Mouse (Mus musculus): ENCODE measurements around the gene Mb21d2. TPM values are rescaled to one million over a fixed set of nuclear protein-coding genes. Genes with fewer than 3 reads are reported as not detected.

Gene Mb21d2
- polyA plus RNA-seq, 1 experiment = 7.6 TPM

DNA sequence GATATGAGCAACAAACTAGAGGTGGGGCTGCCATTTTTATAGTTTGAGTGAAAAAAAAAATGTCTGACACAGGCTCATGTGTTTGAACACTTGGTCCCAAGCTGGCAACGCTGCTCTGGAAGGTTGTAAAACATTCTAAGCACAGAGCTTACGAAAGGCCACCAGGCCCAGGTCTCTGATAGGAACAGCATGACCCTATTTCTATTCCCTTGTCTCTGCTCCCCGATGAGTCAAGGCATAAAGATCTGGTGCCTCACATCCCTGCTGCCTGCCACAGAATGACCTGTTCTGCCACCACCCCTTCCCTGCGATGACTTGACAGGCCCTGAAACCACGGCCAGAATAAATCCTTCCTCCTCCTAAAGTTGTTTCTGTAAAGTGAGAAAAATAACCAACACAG, 59.0 kb downstream of the Mb21d2 start:
- TF ChIP-seq POLR2A (IDR thresholded peaks at IDR 0.05; ENCODE audit: low read depth, low read length) (no peak), CTCF (IDR thresholded peaks at IDR 0.05; ENCODE audit: borderline replicate concordance, insufficient read depth, low read length) (no peak)
- H3K4me1 ChIP-seq (ENCODE audit: control insufficient read depth, insufficient read depth, low read length) = peaks cover 9% of the 10 kb centered on the region; the same call in 1 of the 2 replicates
- no peak overlapping the region for H3K4me3 ChIP-seq (ENCODE audit: insufficient read depth, low read length)
- H3K27ac ChIP-seq (ENCODE audit: insufficient read depth, low read length) = peak overlapping the region; percentile 67; the same call in 1 of the 2 replicates

DNA sequence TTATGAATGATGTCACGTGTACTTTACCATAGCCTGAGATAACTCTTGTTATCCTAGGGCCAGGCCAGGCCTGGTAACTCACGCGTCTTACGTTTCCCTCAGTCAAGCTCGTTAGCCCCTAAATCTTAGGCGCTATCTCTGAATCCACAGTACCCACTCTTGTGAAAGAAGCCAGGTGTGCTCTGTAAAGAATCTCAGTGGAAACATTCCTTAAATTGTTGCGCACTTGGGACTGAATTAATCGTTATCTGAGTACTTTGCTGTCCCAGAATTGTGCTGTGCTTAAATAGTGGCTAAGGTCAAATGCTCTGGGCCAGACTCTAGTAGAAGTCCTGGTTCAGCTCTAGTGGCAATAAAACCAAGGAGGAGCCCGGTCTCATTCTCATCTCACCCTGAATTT, 60.6 kb downstream of the Mb21d2 start:
- TF ChIP-seq CTCF (IDR thresholded peaks at IDR 0.05; ENCODE audit: borderline replicate concordance, insufficient read depth, low read length) = no peak
- TF ChIP-seq POLR2A (IDR thresholded peaks at IDR 0.05; ENCODE audit: low read depth, low read length) = no peak
- Histone ChIP-seq H3K27ac (ENCODE audit: insufficient read depth, low read length) (no peak overlapping the region), H3K4me3 (ENCODE audit: insufficient read depth, low read length) (no peak overlapping the region), H3K4me1 (ENCODE audit: control insufficient read depth, insufficient read depth, low read length) (peaks cover 9% of the 10 kb centered on the region; the same call in 1 of the 2 replicates)

DNA sequence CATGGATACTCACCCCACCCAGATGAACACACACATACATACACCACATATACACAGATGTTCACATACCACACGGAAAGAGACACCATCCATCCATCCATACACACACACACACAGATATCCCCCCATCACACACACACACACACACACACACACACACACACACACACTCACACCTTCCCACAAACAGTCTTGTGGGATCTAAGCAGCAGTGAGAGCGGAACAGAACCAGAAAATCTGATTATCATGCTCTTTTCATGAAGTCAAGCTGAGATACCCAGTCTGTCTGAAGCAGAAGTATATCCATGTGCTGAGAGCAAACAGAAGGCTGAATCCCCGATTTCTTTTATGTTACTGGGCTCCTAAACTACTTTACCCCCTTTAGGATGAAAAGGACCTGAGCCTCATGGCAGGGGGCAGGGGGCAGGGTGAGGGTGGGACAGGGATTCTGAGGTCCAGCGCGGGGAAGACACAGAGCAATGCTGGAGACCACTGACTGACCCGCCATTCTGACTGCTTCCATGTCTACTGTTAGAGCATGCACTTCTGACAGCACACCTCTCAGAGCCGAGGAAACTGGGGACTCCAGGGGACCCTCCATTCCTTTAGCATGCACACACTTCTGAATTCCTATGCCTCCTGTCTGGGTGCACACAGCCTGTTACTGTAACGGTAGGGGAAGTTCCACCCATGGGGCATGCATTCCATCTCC, 62.7 kb downstream of the Mb21d2 start:
- Histone ChIP-seq H3K4me1 (ENCODE audit: control insufficient read depth, insufficient read depth, low read length) (peaks cover 14% of the 10 kb centered on the region; the same call in 1 of the 2 replicates), H3K4me3 (ENCODE audit: insufficient read depth, low read length) (no peak overlapping the region), H3K27ac (ENCODE audit: insufficient read depth, low read length) (no peak overlapping the region)
- no peak for TF ChIP-seq CTCF (IDR thresholded peaks at IDR 0.05; ENCODE audit: borderline replicate concordance, insufficient read depth, low read length)
- no peak for TF ChIP-seq POLR2A (IDR thresholded peaks at IDR 0.05; ENCODE audit: low read depth, low read length)

DNA sequence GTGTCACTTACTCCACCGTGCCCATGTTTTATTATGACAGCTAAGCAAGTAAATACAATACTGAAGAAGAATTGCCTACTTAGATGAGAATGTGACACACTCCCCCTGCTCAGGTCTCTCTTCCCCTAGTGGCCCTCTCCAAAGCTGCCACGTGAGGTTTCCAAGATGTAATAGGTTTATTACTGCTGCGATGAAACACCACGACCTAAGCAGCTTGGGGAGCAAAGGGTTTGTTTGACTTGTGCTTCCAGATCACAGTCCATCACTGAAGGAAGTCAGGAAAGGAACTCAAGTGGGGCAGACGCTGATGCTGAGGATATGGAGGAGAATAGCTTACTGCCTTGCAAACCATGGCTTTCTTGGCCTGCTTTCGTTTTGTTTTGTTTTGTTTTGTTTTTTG, 65.9 kb downstream of the Mb21d2 start:
- TF ChIP-seq CTCF (IDR thresholded peaks at IDR 0.05; ENCODE audit: borderline replicate concordance, insufficient read depth, low read length) (no peak), POLR2A (IDR thresholded peaks at IDR 0.05; ENCODE audit: low read depth, low read length) (no peak)
- Histone ChIP-seq H3K4me1 (ENCODE audit: control insufficient read depth, insufficient read depth, low read length) (peaks cover 5% of the 10 kb centered on the region), H3K4me3 (ENCODE audit: insufficient read depth, low read length) (no peak overlapping the region), H3K27ac (ENCODE audit: insufficient read depth, low read length) (no peak overlapping the region)

DNA sequence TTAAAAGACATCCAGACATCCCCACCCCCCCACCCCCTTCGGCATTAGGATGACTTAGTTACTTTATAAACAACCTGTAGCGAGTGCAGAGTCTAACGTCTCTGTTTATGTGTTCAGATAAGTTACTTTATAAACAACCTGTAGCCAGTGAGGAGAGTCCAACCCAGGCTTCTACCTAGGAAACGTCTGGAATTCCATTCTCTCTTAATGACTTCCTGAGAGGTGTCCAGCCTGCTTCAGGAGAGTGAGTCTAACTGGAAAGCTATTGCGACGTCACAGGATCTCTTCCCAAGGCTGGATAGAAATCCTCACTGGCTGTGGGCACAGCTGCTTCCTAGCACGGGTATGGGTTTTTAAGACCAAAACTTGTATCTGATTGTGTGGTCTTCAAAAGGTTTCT, 67.4 kb downstream of the Mb21d2 start:
- no peak for TF ChIP-seq POLR2A (IDR thresholded peaks at IDR 0.05; ENCODE audit: low read depth, low read length)
- no peak for TF ChIP-seq CTCF (IDR thresholded peaks at IDR 0.05; ENCODE audit: borderline replicate concordance, insufficient read depth, low read length)

DNA sequence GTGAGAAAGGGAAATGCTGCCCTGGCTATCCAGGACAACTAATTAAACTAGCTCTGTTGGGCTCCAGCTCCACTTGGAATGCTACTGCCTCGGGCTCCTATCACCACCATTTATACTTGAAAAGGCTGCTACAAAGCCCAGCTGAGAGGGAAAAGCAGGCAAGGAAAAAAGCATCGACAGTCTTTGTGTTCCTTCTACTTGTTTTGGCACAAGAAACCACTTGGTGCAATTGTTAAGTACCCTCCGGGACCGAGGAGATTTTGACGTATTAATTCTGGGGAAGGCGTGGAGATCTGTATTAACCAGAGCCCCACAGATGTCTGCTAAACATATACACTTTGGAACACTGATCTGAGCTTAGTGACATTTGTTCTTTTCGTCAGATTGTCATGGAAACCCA, 69.8 kb downstream of the Mb21d2 start:
- Histone ChIP-seq H3K4me1 (ENCODE audit: control insufficient read depth, insufficient read depth, low read length) (peaks cover 10% of the 10 kb centered on the region), H3K4me3 (ENCODE audit: insufficient read depth, low read length) (no peak overlapping the region), H3K27ac (ENCODE audit: insufficient read depth, low read length) (no peak overlapping the region)
- TF ChIP-seq CTCF (IDR thresholded peaks at IDR 0.05; ENCODE audit: borderline replicate concordance, insufficient read depth, low read length) (no peak), POLR2A (IDR thresholded peaks at IDR 0.05; ENCODE audit: low read depth, low read length) (no peak)

More for the DNA sequence above, 67.4 kb downstream of the Mb21d2 start:
- Histone ChIP-seq H3K4me3 (ENCODE audit: insufficient read depth, low read length) (no peak overlapping the region), H3K4me1 (ENCODE audit: control insufficient read depth, insufficient read depth, low read length) (peaks cover 10% of the 10 kb centered on the region), H3K27ac (ENCODE audit: insufficient read depth, low read length) (no peak overlapping the region)

DNA sequence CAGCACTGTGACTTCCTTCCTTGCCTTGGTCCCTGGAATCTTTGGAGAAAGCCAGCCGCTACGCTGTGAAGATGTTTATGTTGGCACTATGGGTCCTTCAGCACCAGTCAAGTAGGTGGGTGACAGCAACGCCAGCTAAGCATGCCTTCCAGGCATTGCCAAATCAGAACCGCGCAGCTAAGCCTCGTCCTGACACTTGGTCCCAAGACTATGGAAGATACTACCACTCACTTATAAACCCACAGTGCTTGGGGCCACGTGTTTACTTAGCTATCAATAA, 70.5 kb downstream of the Mb21d2 start:
- H3K27ac ChIP-seq (ENCODE audit: insufficient read depth, low read length) = no peak overlapping the region
- H3K4me1 ChIP-seq (ENCODE audit: control insufficient read depth, insufficient read depth, low read length) = peaks cover 10% of the 10 kb centered on the region
- no peak overlapping the region for H3K4me3 ChIP-seq (ENCODE audit: insufficient read depth, low read length)
- TF ChIP-seq CTCF (IDR thresholded peaks at IDR 0.05; ENCODE audit: borderline replicate concordance, insufficient read depth, low read length) (no peak), POLR2A (IDR thresholded peaks at IDR 0.05; ENCODE audit: low read depth, low read length) (no peak)

DNA sequence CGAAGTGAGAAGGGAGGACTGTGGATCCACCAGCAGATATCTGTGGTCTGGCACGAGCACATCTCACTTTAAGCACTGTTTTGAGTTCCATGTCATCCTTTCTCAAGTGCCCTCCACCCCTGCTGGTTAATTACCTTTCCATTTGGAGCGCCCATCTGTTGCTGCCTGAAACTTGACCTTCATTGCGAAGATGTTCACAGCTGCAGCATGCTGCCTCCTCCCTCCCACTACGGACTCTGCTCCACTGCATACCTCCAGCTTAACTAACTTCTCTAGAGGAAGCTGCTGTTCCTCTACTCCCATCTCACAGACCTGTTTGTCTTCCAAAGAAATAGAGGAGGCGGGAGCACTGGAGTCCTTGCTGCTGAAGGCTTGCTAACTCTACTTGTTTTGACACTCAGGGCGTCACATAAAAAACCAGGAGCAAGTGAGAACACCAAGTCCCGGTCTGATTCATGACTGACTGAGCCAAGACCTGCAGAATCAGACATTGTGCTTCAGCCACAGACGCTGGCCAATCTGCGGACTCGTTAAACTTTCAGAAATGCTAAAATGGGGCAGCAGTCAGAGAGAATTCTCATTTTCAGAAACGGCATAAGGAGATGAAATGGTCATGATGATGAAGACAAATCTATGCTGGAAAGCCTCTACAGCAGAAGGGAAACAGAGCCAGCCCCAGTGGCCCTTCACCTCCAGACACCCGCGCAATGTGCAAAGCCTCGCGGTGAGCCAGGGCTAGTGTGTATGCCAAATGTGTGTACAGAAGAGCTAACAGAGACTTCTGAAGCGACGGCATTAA, 71.1 kb downstream of the Mb21d2 start:
- TF ChIP-seq CTCF (IDR thresholded peaks at IDR 0.05; ENCODE audit: borderline replicate concordance, insufficient read depth, low read length) = no peak
- no peak for TF ChIP-seq POLR2A (IDR thresholded peaks at IDR 0.05; ENCODE audit: low read depth, low read length)
- H3K4me3 ChIP-seq (ENCODE audit: insufficient read depth, low read length) = no peak overlapping the region
- H3K4me1 ChIP-seq (ENCODE audit: control insufficient read depth, insufficient read depth, low read length) = peaks cover 10% of the 10 kb centered on the region
- H3K27ac ChIP-seq (ENCODE audit: insufficient read depth, low read length) = no peak overlapping the region

DNA sequence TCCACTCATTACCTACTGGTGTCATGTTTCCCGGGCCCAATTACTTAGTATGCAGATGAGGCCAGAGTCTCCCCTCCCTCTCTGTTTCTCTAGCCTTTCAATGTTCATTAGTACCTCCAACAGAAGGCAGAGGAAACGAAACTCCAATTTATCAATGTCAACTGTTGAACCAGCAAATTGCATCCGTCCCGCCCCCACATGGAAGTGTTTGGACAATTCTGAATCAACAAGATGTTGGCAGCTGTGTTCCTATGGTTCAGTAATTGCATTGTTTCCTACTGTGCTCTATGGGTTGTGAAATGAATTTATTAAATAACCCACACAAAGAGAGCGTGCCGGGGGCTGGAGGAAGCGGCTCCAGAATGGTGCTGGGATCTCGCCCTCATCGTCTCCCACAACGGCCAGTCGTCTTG, 78.1 kb downstream of the Mb21d2 start:
- H3K4me3 ChIP-seq (ENCODE audit: insufficient read depth, low read length) = no peak overlapping the region
- TF ChIP-seq CTCF (IDR thresholded peaks at IDR 0.05; ENCODE audit: borderline replicate concordance, insufficient read depth, low read length) (no peak), POLR2A (IDR thresholded peaks at IDR 0.05; ENCODE audit: low read depth, low read length) (no peak)
- no peak overlapping the region for H3K27ac ChIP-seq (ENCODE audit: insufficient read depth, low read length)
- H3K4me1 ChIP-seq (ENCODE audit: control insufficient read depth, insufficient read depth, low read length) = no peaks in the 10 kb centered on the region

DNA sequence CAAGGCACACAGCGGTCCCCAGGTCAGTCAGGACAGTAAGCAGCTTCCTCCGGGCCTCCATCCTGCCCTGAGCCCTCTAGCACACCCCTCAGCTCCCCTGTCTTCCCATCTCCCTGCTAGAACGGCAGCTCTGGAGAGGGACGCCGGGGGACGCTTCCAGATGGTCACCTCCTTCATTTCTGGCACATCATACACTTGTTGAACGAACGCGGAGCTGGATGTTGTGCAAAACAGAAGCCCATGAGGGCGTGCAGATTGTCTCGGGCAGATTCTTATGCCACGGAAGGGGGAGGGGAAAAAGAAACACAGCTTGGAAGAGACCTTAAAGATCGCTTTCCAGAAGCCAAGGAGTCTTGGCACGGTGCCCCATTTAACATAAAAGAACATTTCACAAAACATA, 78.6 kb downstream of the Mb21d2 start:
- H3K4me3 ChIP-seq (ENCODE audit: insufficient read depth, low read length) = no peak overlapping the region
- TF ChIP-seq POLR2A (IDR thresholded peaks at IDR 0.05; ENCODE audit: low read depth, low read length) (no peak), CTCF (IDR thresholded peaks at IDR 0.05; ENCODE audit: borderline replicate concordance, insufficient read depth, low read length) (no peak)
- H3K4me1 ChIP-seq (ENCODE audit: control insufficient read depth, insufficient read depth, low read length) = no peaks in the 10 kb centered on the region
- no peak overlapping the region for H3K27ac ChIP-seq (ENCODE audit: insufficient read depth, low read length)
